Mouse (Mus musculus) heart, adult 2 months (tissue): Measurements from ENCODE around the gene Rsrc1.

Source experiments
- CTCF ChIP-seq: fragments of 200-600 bp; IDR thresholded peaks from 2 replicates; pipeline ENCODE4 v1.8.1; 2022; ENCODE audit warnings: antibody characterized with exemption, mild to moderate bottlenecking, moderate library complexity
- POLR2A ChIP-seq: fragments of 200-500 bp; IDR thresholded peaks from 2 replicates; pipeline ENCODE4 v1.6.1; 2011; ENCODE audit warnings: mild to moderate bottlenecking, low read depth, low read length, control low read depth; ENCODE audit not compliant: insufficient read depth

DNA sequence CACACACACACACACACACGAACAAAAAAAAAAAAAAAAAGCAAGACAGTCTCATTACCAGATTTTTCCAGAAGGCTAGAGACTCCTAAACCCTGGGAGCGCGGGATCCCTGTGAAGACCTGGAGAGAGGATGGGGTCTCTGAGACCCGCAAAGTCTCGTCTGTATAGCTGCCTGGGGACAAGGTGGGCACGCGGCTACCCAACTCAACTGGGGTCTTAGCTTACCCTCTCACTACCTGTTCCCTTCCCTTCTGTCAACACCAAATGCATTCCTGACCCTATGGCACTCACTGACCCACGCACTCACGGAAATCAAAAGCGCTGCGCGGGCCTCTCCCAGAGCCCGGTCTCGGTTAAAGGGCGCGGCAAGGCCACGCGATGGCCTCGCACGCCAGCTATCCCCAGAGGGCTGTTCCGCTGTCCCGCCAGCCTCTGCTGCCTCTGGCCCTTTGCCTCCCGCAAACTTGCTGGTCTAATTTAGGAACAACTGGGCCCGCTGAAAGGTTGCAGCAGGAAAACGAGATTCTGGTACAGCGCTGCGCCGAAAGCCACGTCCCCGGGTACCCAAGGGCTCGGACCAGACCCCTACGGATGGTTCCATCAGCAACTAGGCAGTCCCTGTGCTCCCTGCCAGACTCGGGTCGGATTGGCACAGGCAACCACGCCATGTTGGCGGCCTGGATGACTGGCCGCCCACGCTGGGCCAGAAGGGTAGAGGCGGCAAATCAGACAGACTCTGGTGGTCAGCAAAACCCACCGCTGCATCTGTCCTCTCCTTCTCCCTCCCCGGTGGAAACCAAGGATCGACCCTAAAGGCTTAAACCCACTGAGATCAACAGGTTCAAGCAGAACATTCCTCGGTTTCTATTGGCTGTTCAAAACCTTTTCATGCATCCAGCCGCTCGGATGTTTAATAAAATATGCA, 2.5 kb upstream of the Rsrc1 start:
- TF ChIP-seq POLR2A (no peak), CTCF (no peak)
